Mouse (Mus musculus) testis, adult 2 months (tissue): ENCODE measurements at regions not wholly inside any gene's neighbourhood (a gene's known extent, or its start where the extent isn't known, plus 50 kb on each side); places are given as distances from the start of the nearest gene placed in this dataset.

ENCODE experiments used
- H3K27ac ChIP-seq: fragments of 200-500 bp; 2 replicates; pipeline ENCODE4 v1.5.1; 2012; ENCODE audit warnings: low read depth, low read length; ENCODE audit not compliant: control insufficient read depth, insufficient read depth
- H3K27me3 ChIP-seq: fragments of 200-500 bp; 2 replicates; pipeline ENCODE4 v1.6.1; 2012; ENCODE audit warnings: mild to moderate bottlenecking, low read length, moderate library complexity; ENCODE audit not compliant: control insufficient read depth, insufficient read depth
- H3K36me3 ChIP-seq: fragments of 200-500 bp; 2 replicates; pipeline ENCODE4 v1.6.1; 2012; ENCODE audit warnings: mild to moderate bottlenecking, low read length; ENCODE audit not compliant: control insufficient read depth, insufficient read depth
- H3K4me1 ChIP-seq: fragments of 200-500 bp; 2 replicates; pipeline ENCODE4 v1.6.1; 2012; ENCODE audit warnings: low read length; ENCODE audit not compliant: control insufficient read depth, insufficient read depth
- H3K4me3 ChIP-seq: fragments of 200-500 bp; 2 replicates; pipeline ENCODE4 v1.5.1; 2012; ENCODE audit warnings: low read depth, mild to moderate bottlenecking, low read length, moderate library complexity, mixed read lengths; ENCODE audit not compliant: control insufficient read depth
- CTCF ChIP-seq: fragments of 200-500 bp; IDR thresholded peaks from 2 replicates; pipeline ENCODE4 v1.5.1; 2012; ENCODE audit warnings: low read depth, mild to moderate bottlenecking, inconsistent platforms, low read length, moderate library complexity; ENCODE audit not compliant: control insufficient read depth, insufficient read depth, insufficient replicate concordance
- POLR2A ChIP-seq: fragments of 200-500 bp; IDR thresholded peaks from 2 replicates; pipeline ENCODE4 v1.6.1; 2012; ENCODE audit warnings: low read depth, mild to moderate bottlenecking, inconsistent platforms, low read length, moderate library complexity; ENCODE audit not compliant: control insufficient read depth

- Histone ChIP-seq H3K4me1 (no peaks in the 10 kb centered on the region), H3K4me3 (no peak overlapping the region), H3K36me3 (no peaks in the 10 kb centered on the region), H3K27ac (no peak overlapping the region), H3K27me3 (no peaks in the 10 kb centered on the region)
- TF ChIP-seq POLR2A (no peak), CTCF (no peak)
Observed at GRCm38 (mm10) chr14:105684826-105685465, 211.7 kb downstream of the Spry2 start.

- no peak overlapping the region for H3K27ac ChIP-seq
Observed at GRCm38 (mm10) chr14:105684329-105684728, 212.3 kb downstream of the Spry2 start.

GRCm38 (mm10) chr14:105676646-105676930, 220.0 kb downstream of the Spry2 start:
- H3K36me3 ChIP-seq, result no peaks in the 10 kb centered on the region
- H3K4me3 ChIP-seq, result no peak overlapping the region
- H3K27ac ChIP-seq, result no peak overlapping the region
- H3K4me1 ChIP-seq, result no peaks in the 10 kb centered on the region
- TF ChIP-seq CTCF, result no peak
- no peak for TF ChIP-seq POLR2A
- no peaks in the 10 kb centered on the region for H3K27me3 ChIP-seq

More at GRCm38 (mm10) chr14:105684329-105684728, 212.3 kb downstream of the Spry2 start:
- Histone ChIP-seq H3K4me1 (no peaks in the 10 kb centered on the region), H3K4me3 (no peak overlapping the region), H3K27me3 (no peaks in the 10 kb centered on the region), H3K36me3 (no peaks in the 10 kb centered on the region)
- TF ChIP-seq POLR2A (no peak), CTCF (no peak)

- H3K27ac ChIP-seq, result no peak overlapping the region
- TF ChIP-seq POLR2A (no peak), CTCF (no peak)
- no peak overlapping the region for H3K4me3 ChIP-seq
- no peaks in the 10 kb centered on the region for H3K27me3 ChIP-seq
- H3K36me3 ChIP-seq, result no peaks in the 10 kb centered on the region
- H3K4me1 ChIP-seq, result no peaks in the 10 kb centered on the region
Observed at GRCm38 (mm10) chr14:105675801-105676645, 220.6 kb downstream of the Spry2 start.

GRCm38 (mm10) chr14:105675006-105675405, 221.6 kb downstream of the Spry2 start:
- H3K27ac ChIP-seq, result no peak overlapping the region
- H3K4me3 ChIP-seq, result no peak overlapping the region
- no peaks in the 10 kb centered on the region for H3K27me3 ChIP-seq
- TF ChIP-seq POLR2A (no peak), CTCF (no peak)
- H3K4me1 ChIP-seq, result no peaks in the 10 kb centered on the region
- H3K36me3 ChIP-seq, result no peaks in the 10 kb centered on the region

- no peaks in the 10 kb centered on the region; the same call in 1 of the 2 replicates for H3K4me1 ChIP-seq
- H3K36me3 ChIP-seq, result no peaks in the 10 kb centered on the region
Observed at GRCm38 (mm10) chr14:105668969-105669368, 227.7 kb downstream of the Spry2 start.

GRCm38 (mm10) chr14:105664671-105665198, 231.9 kb downstream of the Spry2 start:
- H3K36me3 ChIP-seq, result no peaks in the 10 kb centered on the region
- H3K4me1 ChIP-seq, result no peaks in the 10 kb centered on the region; the same call in 1 of the 2 replicates
- TF ChIP-seq POLR2A (no peak), CTCF (no peak)
- no peak overlapping the region for H3K4me3 ChIP-seq
- H3K27me3 ChIP-seq, result no peaks in the 10 kb centered on the region
- H3K27ac ChIP-seq, result no peak overlapping the region

More at GRCm38 (mm10) chr14:105668969-105669368, 227.7 kb downstream of the Spry2 start:
- Histone ChIP-seq H3K27me3 (no peaks in the 10 kb centered on the region), H3K27ac (no peak overlapping the region), H3K4me3 (no peak overlapping the region)
- no peak for TF ChIP-seq CTCF
- TF ChIP-seq POLR2A, result no peak
